ENCODE assay signal across 10 mouse cellular contexts in the genomic region with DNA sequence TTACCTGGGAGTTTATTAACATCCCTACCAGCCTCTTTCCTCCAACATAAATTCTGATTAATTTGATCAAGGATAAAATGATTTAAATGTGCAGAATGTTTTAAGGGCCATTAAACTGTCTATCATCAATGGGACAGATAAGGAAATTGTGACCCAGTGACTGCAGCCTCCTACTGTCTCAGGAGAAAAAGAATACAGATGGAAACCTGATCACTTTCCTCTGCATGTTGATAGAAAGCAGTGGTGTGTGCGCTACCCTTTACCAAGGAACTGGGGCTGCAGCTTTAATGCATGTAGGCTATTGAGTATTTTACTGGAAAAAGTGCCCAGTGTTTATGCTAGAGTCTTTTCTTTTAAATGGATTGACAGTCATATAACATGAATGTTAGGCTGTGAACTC.
"Had no signal": no experiment of that assay in that cellular context is flagged by ENCODE, and none has a peak within 500 bp of the region (broad histone marks: within the 10 kb centered on the region; RNA-seq: fewer than 3 reads in every experiment).

No protein-coding gene starts in this region.

- H3K9me3 ChIP-seq: liver, embryonic 13.5 days had no signal

- H3K9ac ChIP-seq: liver, embryonic 13.5 days had no signal

- H3K4me2 ChIP-seq: liver, embryonic 13.5 days; midbrain, embryonic 11.5 days had no signal

- DNase-seq: kidney, postnatal 36 days; layer of hippocampus, postnatal 36 days; liver, embryonic 13.5 days; lung, adult 2 months; lung, postnatal 14 days; lung, postnatal 4 days; thymus, adult 18-20 months; thymus, postnatal 36 days had no signal

- H3K27ac ChIP-seq: left cerebral cortex, adult 2 months; liver, embryonic 13.5 days had no signal

- H3K4me3 ChIP-seq: left cerebral cortex, adult 2 months; liver, embryonic 13.5 days had no signal

- H3K4me1 ChIP-seq: liver, embryonic 13.5 days had no signal

- H3K36me3 ChIP-seq: liver, embryonic 13.5 days had no signal

- H3K27me3 ChIP-seq: liver, embryonic 13.5 days had no signal
